Mouse (Mus musculus) mesoderm, embryonic 11.5 days (tissue): ENCODE data around the gene Elmo3.

ENCODE experiments used
- DNase-seq: peaks from one replicate; pipeline ENCODE4 v3.0.0-alpha.2; 2012; ENCODE audit warnings: low read depth, low spot score

Gene Elmo3

GRCm38 (mm10) chr8:105298351-105299252 is 6.8 kb upstream of the Elmo3 start:
- DNase-seq: no peak

- no peak for DNase-seq
Observed at GRCm38 (mm10) chr8:105299962-105300361, 5.4 kb upstream of the Elmo3 start.

- DNase-seq: no peak
Observed at GRCm38 (mm10) chr8:105303396-105303795, 2.0 kb upstream of the Elmo3 start.

- no peak for DNase-seq
Observed at GRCm38 (mm10) chr8:105303874-105304273, 1.5 kb upstream of the Elmo3 start.

GRCm38 (mm10) chr8:105304325-105305210 is 833 bp upstream of the Elmo3 start:
- no peak for DNase-seq

- no peak for DNase-seq
Observed at GRCm38 (mm10) chr8:105306146-105306691, 818 bp downstream of the Elmo3 start.

GRCm38 (mm10) chr8:105307670-105308069 is 2.3 kb downstream of the Elmo3 start:
- DNase-seq: no peak

- DNase-seq: no peak
Observed at GRCm38 (mm10) chr8:105308428-105308827, 3.0 kb downstream of the Elmo3 start.

- no peak for DNase-seq
Observed at GRCm38 (mm10) chr8:105309142-105309847, 3.9 kb downstream of the Elmo3 start.

GRCm38 (mm10) chr8:105310118-105310517 is 4.7 kb downstream of the Elmo3 start:
- no peak for DNase-seq

GRCm38 (mm10) chr8:105311718-105312117 is 6.3 kb downstream of the Elmo3 start:
- no peak for DNase-seq

- DNase-seq: no peak
Observed at GRCm38 (mm10) chr8:105312891-105313481, 7.6 kb downstream of the Elmo3 start.

- no peak for DNase-seq
Observed at GRCm38 (mm10) chr8:105313622-105314402, 8.4 kb downstream of the Elmo3 start.

- no peak for DNase-seq
Observed at GRCm38 (mm10) chr8:105315073-105315769, 9.8 kb downstream of the Elmo3 start.

- no peak for DNase-seq
Observed at GRCm38 (mm10) chr8:105317941-105318340, 12.5 kb downstream of the Elmo3 start.

- DNase-seq: no peak
Observed at GRCm38 (mm10) chr8:105318662-105319190, 13.3 kb downstream of the Elmo3 start.

- no peak for DNase-seq
Observed at GRCm38 (mm10) chr8:105323183-105323582, 17.8 kb downstream of the Elmo3 start.

- DNase-seq: peak; percentile 59
Observed at GRCm38 (mm10) chr8:105325641-105326093, 20.3 kb downstream of the Elmo3 start.

GRCm38 (mm10) chr8:105326141-105326672 is 20.8 kb downstream of the Elmo3 start, which contains the start of the genes Lrrc29 and Tmem208:
Gene Lrrc29, minus strand, starts transcription at chr8:105326278.
Gene Tmem208, plus strand, starts transcription at chr8:105326354.
- DNase-seq: peak; percentile 97
